Mouse (Mus musculus) cerebellum, adult 9-10 months (tissue): Measurements from ENCODE around the gene Cd300e.
"Not testable (repeated sequence)": the region's sequence is repeated elsewhere in the genome, so short reads cannot be mapped to it uniquely, and the experiment has no call there.

ENCODE experiments used
- DNase-seq: peaks from one replicate; pipeline ENCODE4 v3.0.0; 2022

Gene Cd300e

DNA sequence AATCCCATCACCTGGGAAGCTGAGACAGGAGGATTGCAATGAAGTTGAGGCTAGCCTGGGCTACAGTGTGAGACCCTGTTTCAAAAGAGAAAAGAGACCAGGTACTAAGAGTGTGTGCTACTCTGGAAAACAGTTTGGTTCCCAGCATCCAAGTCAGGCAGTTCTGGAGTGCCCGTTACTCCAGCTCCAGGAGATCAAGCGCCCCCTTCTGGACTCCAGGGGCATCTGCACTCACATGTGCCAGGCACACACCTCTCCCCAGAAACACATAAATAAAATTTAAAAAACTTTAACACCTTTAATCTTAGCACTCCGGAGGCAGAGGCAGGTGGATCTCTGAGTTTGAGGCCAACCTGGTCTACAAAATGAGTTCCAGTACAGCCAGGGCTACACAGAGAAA lies 19.4 kb upstream of the Cd300e start:
- DNase-seq: no peak

DNA sequence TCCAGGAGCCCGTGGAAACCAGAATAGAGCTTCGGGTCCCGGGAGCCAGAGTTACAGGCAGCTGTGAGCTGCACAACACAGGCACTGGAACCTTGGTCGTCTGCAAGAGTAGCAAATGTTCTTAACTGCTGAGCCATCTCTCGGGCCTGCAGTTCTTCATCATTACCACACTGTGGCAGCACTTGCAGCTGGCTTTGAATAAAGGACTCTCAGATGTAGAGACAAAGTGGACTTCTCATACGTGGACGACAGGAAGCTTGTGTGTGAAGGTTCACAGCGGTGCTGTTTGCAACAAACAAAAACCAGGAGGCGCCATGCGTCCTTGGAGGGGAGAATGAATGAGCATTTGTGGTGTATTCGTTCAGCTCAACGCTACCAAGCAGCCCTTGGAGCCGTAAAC lies 18.9 kb upstream of the Cd300e start:
- DNase-seq: peak; percentile 87

GRCm38 (mm10) chr11:115078680-115079079 lies 16.7 kb upstream of the Cd300e start:
- DNase-seq: no peak

GRCm38 (mm10) chr11:115077436-115077835 lies 15.5 kb upstream of the Cd300e start:
- no peak for DNase-seq

- no peak for DNase-seq
Observed at GRCm38 (mm10) chr11:115075859-115076258, 13.9 kb upstream of the Cd300e start.

GRCm38 (mm10) chr11:115075407-115075806 lies 13.4 kb upstream of the Cd300e start:
- no peak for DNase-seq

DNA sequence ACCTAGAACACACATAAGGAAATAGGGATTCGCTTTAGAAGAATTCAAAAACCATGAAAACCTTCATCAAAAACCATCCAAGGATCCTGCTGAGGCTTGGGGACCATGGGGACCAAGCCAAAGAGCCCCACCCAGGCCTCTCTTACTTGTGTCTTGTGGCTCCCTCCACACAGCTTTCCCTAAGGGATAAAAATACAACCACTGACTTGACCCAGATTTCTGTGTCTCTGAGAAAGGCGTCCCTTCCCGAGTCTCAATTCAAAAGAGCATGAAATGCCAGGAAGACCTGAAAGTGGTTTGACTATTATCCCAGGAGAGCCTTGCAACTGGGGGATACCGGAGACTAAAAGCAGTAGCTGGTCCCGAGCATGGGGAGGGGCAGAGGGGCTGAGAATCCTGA lies 11.0 kb upstream of the Cd300e start:
- no peak for DNase-seq

- no peak for DNase-seq
Observed at GRCm38 (mm10) chr11:115071631-115072294, 9.8 kb upstream of the Cd300e start.

DNA sequence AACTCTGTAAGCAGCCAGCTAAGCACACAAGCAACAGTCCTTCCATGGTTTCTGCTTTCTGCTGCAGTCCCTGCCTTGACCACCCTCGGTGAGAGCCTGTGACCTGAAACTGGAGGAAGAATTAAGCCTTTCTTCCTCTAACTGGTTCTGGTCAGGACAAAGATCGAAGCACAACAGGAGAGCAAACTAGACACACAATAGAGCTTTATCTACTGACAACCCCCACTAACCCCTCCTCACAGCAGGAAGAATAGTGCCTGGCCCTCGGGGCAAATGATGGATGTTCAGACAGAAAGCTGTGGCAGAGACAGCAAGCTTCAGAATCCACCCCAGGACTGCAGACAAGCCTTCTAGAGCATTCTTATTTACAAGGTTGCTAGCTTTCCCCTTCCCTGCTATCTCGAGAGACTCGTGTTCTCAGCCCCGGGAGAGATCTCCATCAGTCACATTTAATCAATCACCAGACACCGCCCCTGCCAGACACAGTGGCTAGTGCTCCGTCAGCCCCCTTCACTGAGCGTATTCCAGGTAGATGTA lies 9.1 kb upstream of the Cd300e start:
- no peak for DNase-seq

GRCm38 (mm10) chr11:115066768-115067167 lies 4.8 kb upstream of the Cd300e start:
- DNase-seq: no peak

DNA sequence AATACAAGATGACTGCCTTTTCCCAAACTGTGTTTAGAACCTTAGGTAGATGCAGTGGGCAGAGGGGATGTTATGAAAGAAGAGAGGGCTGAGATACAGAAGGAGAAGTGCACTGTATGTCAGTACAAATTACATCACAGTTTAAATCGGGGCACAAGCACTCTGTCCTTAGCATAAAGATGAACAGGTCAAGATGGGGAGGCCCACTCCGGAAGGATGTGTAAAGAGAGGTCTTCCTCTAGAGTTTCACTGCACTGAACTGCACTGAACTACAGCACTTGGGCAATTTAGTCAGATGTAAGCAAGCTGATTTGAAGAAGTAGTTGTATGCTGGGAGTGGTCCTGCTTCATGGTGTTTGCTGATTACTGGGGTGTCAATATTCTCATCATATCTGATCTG lies 2.2 kb downstream of the Cd300e start:
- no peak for DNase-seq

DNA sequence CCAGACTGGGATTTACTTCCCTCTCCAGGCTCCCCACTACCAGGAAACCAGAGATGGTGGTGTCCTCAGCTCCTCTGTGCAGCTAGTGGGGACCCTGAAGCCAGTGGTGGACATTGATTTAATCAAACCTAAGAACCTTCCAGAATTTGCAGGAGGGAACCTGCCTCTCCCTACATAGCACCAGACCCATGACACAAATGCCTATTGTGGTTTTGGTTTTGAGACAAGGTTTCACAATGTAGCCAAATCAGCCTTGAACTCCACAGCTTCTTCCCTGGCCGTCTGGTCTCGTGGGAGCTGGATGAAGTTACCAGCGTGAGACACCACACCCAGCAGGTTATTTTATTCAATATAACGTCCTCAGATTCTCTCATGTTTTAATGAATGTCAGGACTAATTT lies 3.3 kb downstream of the Cd300e start:
- DNase-seq: no peak

GRCm38 (mm10) chr11:115054537-115054936 lies 7.4 kb downstream of the Cd300e start:
- no peak for DNase-seq

GRCm38 (mm10) chr11:115052991-115053390 lies 9.0 kb downstream of the Cd300e start:
- no peak for DNase-seq

- DNase-seq: no peak
Observed at GRCm38 (mm10) chr11:115052206-115052605, 9.8 kb downstream of the Cd300e start.

DNA sequence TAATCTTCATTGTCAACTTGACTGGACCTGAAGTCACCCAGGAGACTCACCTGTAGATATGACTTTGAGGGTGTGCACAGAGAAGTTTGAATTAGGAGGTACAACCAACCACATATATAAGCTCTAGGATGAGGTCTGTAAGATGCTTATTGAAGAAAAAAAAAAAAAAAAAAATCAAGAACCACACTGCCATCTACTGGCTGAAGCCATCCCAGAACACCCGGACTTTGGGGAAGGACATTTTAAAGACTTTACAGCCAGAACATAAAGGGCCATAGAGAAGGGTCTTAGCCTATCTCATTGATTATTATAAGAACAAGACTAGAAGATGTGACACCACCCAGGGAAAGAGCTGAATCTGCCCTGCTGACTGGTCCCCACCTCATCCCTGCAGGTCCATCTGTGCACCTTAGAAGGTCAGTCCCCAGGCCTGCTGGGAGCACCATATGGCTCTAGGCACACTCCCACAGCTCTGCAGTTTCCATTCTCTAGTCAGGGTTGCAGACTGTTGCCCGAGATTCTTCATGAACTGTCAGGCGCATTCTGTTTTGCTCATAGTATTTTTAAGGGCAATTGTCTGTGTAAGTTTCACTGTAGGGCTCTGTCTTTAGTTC lies 12.6 kb downstream of the Cd300e start:
- peak; percentile 98 for DNase-seq

GRCm38 (mm10) chr11:115048259-115048658 lies 13.7 kb downstream of the Cd300e start, which contains the start of gene Cd300ld3:
Gene Cd300ld3 (minus strand): TSS chr11:115048409.
- DNase-seq: peak; percentile 62

- DNase-seq: not testable (repeated sequence)
Observed at GRCm38 (mm10) chr11:115037669-115038068, 24.3 kb downstream of the Cd300e start, which contains the start of gene Cd300ld5. Gene Cd300ld5 (minus strand): TSS chr11:115037769.

- DNase-seq: not testable (repeated sequence)
Observed at GRCm38 (mm10) chr11:115026912-115027311, 35.1 kb downstream of the Cd300e start, which contains the start of gene Cd300ld4. Gene Cd300ld4 (minus strand): TSS chr11:115027012.

DNA sequence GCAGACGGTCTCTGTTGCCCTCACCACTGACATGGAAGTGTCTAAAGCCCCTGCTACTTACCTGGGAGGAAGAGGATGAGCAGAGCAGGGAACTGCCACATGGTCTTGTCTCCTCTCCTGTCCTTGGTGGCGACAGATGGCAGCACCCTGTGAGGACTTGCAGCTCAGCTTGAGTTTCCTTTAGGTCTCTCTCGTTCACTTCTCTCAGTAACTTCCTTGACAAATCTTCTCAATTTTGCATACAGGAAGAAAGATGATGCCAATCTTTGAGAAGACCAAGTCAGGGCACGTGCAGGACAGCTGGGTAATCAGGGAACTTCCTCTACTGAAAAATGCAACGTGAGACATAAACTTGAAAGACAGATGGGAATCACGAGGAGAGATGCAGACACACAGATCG lies 45.9 kb downstream of the Cd300e start, which contains the start of gene Cd300ld2:
TSS of gene Cd300ld2 (minus strand) at position 101 of the 400 bp plus-strand sequence.
- DNase-seq: not testable (repeated sequence)

DNA sequence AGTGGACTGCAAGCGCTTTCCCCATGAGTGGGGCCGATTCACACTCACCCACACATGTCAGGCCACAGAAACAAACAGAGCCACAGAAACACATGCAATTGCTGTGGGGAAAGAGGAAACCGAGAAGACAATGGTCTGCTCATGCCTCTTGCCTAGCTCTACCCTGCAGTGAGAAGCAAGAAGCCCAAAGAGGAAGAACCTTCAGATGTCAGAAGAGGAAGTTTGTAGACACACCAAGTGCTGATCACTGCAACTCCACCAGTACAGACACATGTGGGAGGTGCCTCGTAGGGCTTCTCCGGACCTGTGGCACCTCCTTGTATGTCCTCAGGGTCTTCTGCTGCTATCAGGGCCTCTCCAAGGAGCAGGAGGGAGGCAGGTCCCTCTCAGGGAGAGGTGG lies 57.9 kb downstream of the Cd300e start:
- no peak for DNase-seq
